ENCODE assay signal across 8 mouse cellular contexts in genomic region chr19:6950613-6951153, GRCm38 (mm10). TPM values are rescaled to one million over a fixed set of nuclear protein-coding genes. Genes with fewer than 3 reads are reported as not detected.
DNase-seq lines count a peak whose midpoint lies in the region; ATAC-seq and TF ChIP-seq lines count a peak whose summit lies in the region.

No protein-coding gene starts in this region.

- TF ChIP-seq POLR2A in myocyte (IDR thresholded peaks at IDR 0.05; ENCODE audit: insufficient read length, low read depth) = peak; percentile 74

- peak; percentile 22 for ATAC-seq in Patski
- ATAC-seq in common myeloid progenitor, adult 5-6 weeks (replicated peaks; ENCODE audit: low read depth, poor library complexity, severe bottlenecking) = 0 out of 2 replicates have a peak, but pooled peaks have one; percentile 14
- peak; percentile 5; the same call in 1 of the 2 replicates for ATAC-seq in heart, embryonic 11.5 days (replicated peaks; ENCODE audit: insufficient number of reproducible peaks, low FRiP score, low TSS enrichment)
- peak; percentile 38 for ATAC-seq in kidney, embryonic 15.5 days (replicated peaks; ENCODE audit: low FRiP score)
- ATAC-seq in liver, embryonic 13.5 days (ENCODE audit: low read depth) = peak; percentile 39

- H3K36me3 ChIP-seq in heart, embryonic 11.5 days (ENCODE audit: control insufficient read depth, insufficient read depth, low read length) = 0 out of 2 replicates have a peak, but pooled peaks cover 7% of the 10 kb centered on the region
- peaks cover 32% of the 10 kb centered on the region for H3K36me3 ChIP-seq in kidney, embryonic 15.5 days
- H3K36me3 ChIP-seq in liver, embryonic 13.5 days = peaks cover 14% of the 10 kb centered on the region
- H3K36me3 ChIP-seq in myocyte (ENCODE audit: control insufficient read depth, insufficient read depth) = no peaks in the 10 kb centered on the region

- DNase-seq in 3134 (ENCODE audit: extremely low read depth, insufficient read length, low spot score) (peak; percentile 74), Patski (ENCODE audit: low read depth, low spot score) (no peak)
- DNase-seq in liver, embryonic 13.5 days = peak; percentile 43
- peak; percentile 64 for DNase-seq in thymus, postnatal 4 days

- CTCF ChIA-PET in Patski (lab: Charles Lee) = interaction anchor here (0.9 to 3.5 kb wide), 8 partner anchors 9 to 32 kb away, joined by 3 to 21 read pairs (median 4); partner anchors contain the start of genes Bad and Gpr137

- POLR2A ChIA-PET in Patski (lab: Charles Lee) = interaction anchor here (0.7 to 5.0 kb wide), 11 partner anchors 9 to 43 kb away, joined by 3 to 75 read pairs (median 6); partner anchors contain the start of genes Bad, Catsperz, Gpr137 and Plcb3

- peak overlapping the region; percentile 70 for H3K4me3 ChIP-seq in heart, embryonic 11.5 days (ENCODE audit: low read depth, low read length)
- peak overlapping the region; percentile 54 for H3K4me3 ChIP-seq in kidney, embryonic 15.5 days (replicated peaks)
- peak overlapping the region; percentile 74 for H3K4me3 ChIP-seq in liver, embryonic 13.5 days (replicated peaks)
- H3K4me3 ChIP-seq in myocyte = peak overlapping the region; percentile 86

- peaks cover 29% of the 10 kb centered on the region for H3K4me1 ChIP-seq in heart, embryonic 11.5 days (ENCODE audit: control insufficient read depth, insufficient read depth, low read length)
- H3K4me1 ChIP-seq in kidney, embryonic 15.5 days = peaks cover 29% of the 10 kb centered on the region
- peaks cover 51% of the 10 kb centered on the region for H3K4me1 ChIP-seq in liver, embryonic 13.5 days (replicated peaks)

- no peaks in the 10 kb centered on the region for H3K27me3 ChIP-seq in Patski
- H3K27me3 ChIP-seq in heart, embryonic 11.5 days (ENCODE audit: control insufficient read depth, insufficient read depth, low read length) = no peaks in the 10 kb centered on the region
- H3K27me3 ChIP-seq in kidney, embryonic 15.5 days = no peaks in the 10 kb centered on the region
- no peaks in the 10 kb centered on the region for H3K27me3 ChIP-seq in liver, embryonic 13.5 days
- H3K27me3 ChIP-seq in myocyte (ENCODE audit: control insufficient read depth, insufficient read depth, insufficient read length) = no peaks in the 10 kb centered on the region

- peak overlapping the region; percentile 63 for H3ac ChIP-seq in myocyte (ENCODE audit: control insufficient read depth, insufficient read length)

- in situ Hi-C loops in Patski (cut with MboI; ENCODE audit: low pct_unique_long_range_greater_than_20kb) = no loop called here

- peak overlapping the region; percentile 94 for H3K4me2 ChIP-seq in heart, embryonic 11.5 days
- peak overlapping the region; percentile 92 for H3K4me2 ChIP-seq in kidney, embryonic 15.5 days
- H3K4me2 ChIP-seq in liver, embryonic 13.5 days = peak overlapping the region; percentile 92
- H3K4me2 ChIP-seq in myocyte (ENCODE audit: low read depth) = peak overlapping the region; percentile 87

- H3K9ac ChIP-seq in heart, embryonic 11.5 days (ENCODE audit: low read depth, low read length) = peak overlapping the region; percentile 83
- H3K9ac ChIP-seq in kidney, embryonic 15.5 days = peak overlapping the region; percentile 68
- H3K9ac ChIP-seq in liver, embryonic 13.5 days = peak overlapping the region; percentile 82

- TF ChIP-seq CTCF in Patski (IDR thresholded peaks at IDR 0.05) = no peak

- H3K79me2 ChIP-seq in myocyte (ENCODE audit: control insufficient read depth, insufficient read depth) = no peaks in the 10 kb centered on the region

- H3K9me3 ChIP-seq in heart, embryonic 11.5 days (replicated peaks; ENCODE audit: control insufficient read depth, low read length) = no peaks in the 10 kb centered on the region
- H3K9me3 ChIP-seq in kidney, embryonic 15.5 days (replicated peaks) = no peaks in the 10 kb centered on the region
- H3K9me3 ChIP-seq in liver, embryonic 13.5 days (replicated peaks) = no peaks in the 10 kb centered on the region

- WGBS in heart, embryonic 11.5 days (ENCODE audit: insufficient replicate concordance) = under 1% methylated on average over 28 of the region's 28 CpGs
- under 1% methylated on average over 28 of the region's 28 CpGs for WGBS in kidney, embryonic 15.5 days
- WGBS in liver, embryonic 13.5 days (ENCODE audit: insufficient replicate concordance) = under 1% methylated on average over 28 of the region's 28 CpGs

- H3K27ac ChIP-seq in heart, embryonic 11.5 days (ENCODE audit: low read depth, low read length) = peak overlapping the region; percentile 96
- peak overlapping the region; percentile 96 for H3K27ac ChIP-seq in kidney, embryonic 15.5 days
- H3K27ac ChIP-seq in liver, embryonic 13.5 days = peak overlapping the region; percentile 93

TF ChIP-seq in myocyte, 11 proteins besides CTCF, POLR2A, EP300 and RAD21:
- TF ChIP-seq POLR2AphosphoS2 (IDR thresholded peaks at IDR 0.05; ENCODE audit: insufficient read length, low read depth) = peak; percentile 94
- TF ChIP-seq USF1 (IDR thresholded peaks at IDR 0.05; ENCODE audit: low read depth) = no peak

RNA-seq across cellular contexts. Expression of gene Gpr137, which starts 8.4 kb away (rescaled TPM):
- polyA plus RNA-seq in Patski (2021) (73.0 TPM), myocyte (2012; fragmentation: generic; extraction: Trizol) (39.9 TPM)
- 13.0 and 13.1 TPM in 2 replicates for total RNA-seq in common myeloid progenitor, adult 5-6 weeks (2017)
- polyA plus RNA-seq in heart, embryonic 11.5 days (2014; fragmentation: Nextera tagmentation; extraction: Ambion mirVana) = 22.4 and 23.7 TPM in 2 replicates
- 30.4 and 32.9 TPM in 2 replicates for polyA plus RNA-seq in kidney, embryonic 15.5 days (2015; fragmentation: Nextera tagmentation; extraction: Ambion mirVana)
- 6.4 and 7.3 TPM in 2 replicates for polyA plus RNA-seq in liver, embryonic 13.5 days (2015; fragmentation: Nextera tagmentation; extraction: Ambion mirVana)

RNA-seq across cellular contexts. Expression of gene Bad, which starts 9.0 kb away (rescaled TPM):
- polyA plus RNA-seq in Patski (2021) (108 TPM), myocyte (2012; fragmentation: generic; extraction: Trizol) (76.1 TPM)
- 36.4 and 72.3 TPM in 2 replicates for total RNA-seq in common myeloid progenitor, adult 5-6 weeks (2017)
- polyA plus RNA-seq in heart, embryonic 11.5 days (2014; fragmentation: Nextera tagmentation; extraction: Ambion mirVana) = 54.9 and 55.7 TPM in 2 replicates
- polyA plus RNA-seq in kidney, embryonic 15.5 days (2015; fragmentation: Nextera tagmentation; extraction: Ambion mirVana) = 68.4 and 75.5 TPM in 2 replicates
- 32.2 and 34.6 TPM in 2 replicates for polyA plus RNA-seq in liver, embryonic 13.5 days (2015; fragmentation: Nextera tagmentation; extraction: Ambion mirVana)

RNA-seq across cellular contexts. Expression of gene Kcnk4, which starts 16.4 kb away (rescaled TPM):
- 7.6 TPM for polyA plus RNA-seq in Patski (2021)
- not detected in 2 replicates for total RNA-seq in common myeloid progenitor, adult 5-6 weeks (2017)
- 0.17 and 0.46 TPM in 2 replicates for polyA plus RNA-seq in heart, embryonic 11.5 days (2014; fragmentation: Nextera tagmentation; extraction: Ambion mirVana)
- 0.14 and 0.45 TPM in 2 replicates for polyA plus RNA-seq in kidney, embryonic 15.5 days (2015; fragmentation: Nextera tagmentation; extraction: Ambion mirVana)
- 0.06 TPM in 1 of 2 replicates, not detected in the other for polyA plus RNA-seq in liver, embryonic 13.5 days (2015; fragmentation: Nextera tagmentation; extraction: Ambion mirVana)
- 0.12 TPM for polyA plus RNA-seq in myocyte (2012; fragmentation: generic; extraction: Trizol)

RNA-seq across cellular contexts. Expression of gene Ppp1r14b, which starts 24.1 kb away (rescaled TPM):
- polyA plus RNA-seq in Patski (2021) (267 TPM), myocyte (2012; fragmentation: generic; extraction: Trizol) (1,032 TPM)
- 119 and 184 TPM in 2 replicates for total RNA-seq in common myeloid progenitor, adult 5-6 weeks (2017)
- polyA plus RNA-seq in heart, embryonic 11.5 days (2014; fragmentation: Nextera tagmentation; extraction: Ambion mirVana) = 162 and 177 TPM in 2 replicates
- polyA plus RNA-seq in kidney, embryonic 15.5 days (2015; fragmentation: Nextera tagmentation; extraction: Ambion mirVana) = 139 and 160 TPM in 2 replicates
- polyA plus RNA-seq in liver, embryonic 13.5 days (2015; fragmentation: Nextera tagmentation; extraction: Ambion mirVana) = 73.6 and 81.7 TPM in 2 replicates

RNA-seq across cellular contexts. Expression of gene Catsperz, which starts 25.5 kb away (rescaled TPM):
- 7.6 TPM for polyA plus RNA-seq in Patski (2021)
- total RNA-seq in common myeloid progenitor, adult 5-6 weeks (2017) = not detected in 2 replicates
- 1.9 and 3.9 TPM in 2 replicates for polyA plus RNA-seq in heart, embryonic 11.5 days (2014; fragmentation: Nextera tagmentation; extraction: Ambion mirVana)
- polyA plus RNA-seq in kidney, embryonic 15.5 days (2015; fragmentation: Nextera tagmentation; extraction: Ambion mirVana) = 2.0 and 3.1 TPM in 2 replicates
- polyA plus RNA-seq in liver, embryonic 13.5 days (2015; fragmentation: Nextera tagmentation; extraction: Ambion mirVana) = 0.51 and 0.73 TPM in 2 replicates
- 0.28 TPM for polyA plus RNA-seq in myocyte (2012; fragmentation: generic; extraction: Trizol)
